ENCODE assay signal across 9 mouse cellular contexts in the genomic region with DNA sequence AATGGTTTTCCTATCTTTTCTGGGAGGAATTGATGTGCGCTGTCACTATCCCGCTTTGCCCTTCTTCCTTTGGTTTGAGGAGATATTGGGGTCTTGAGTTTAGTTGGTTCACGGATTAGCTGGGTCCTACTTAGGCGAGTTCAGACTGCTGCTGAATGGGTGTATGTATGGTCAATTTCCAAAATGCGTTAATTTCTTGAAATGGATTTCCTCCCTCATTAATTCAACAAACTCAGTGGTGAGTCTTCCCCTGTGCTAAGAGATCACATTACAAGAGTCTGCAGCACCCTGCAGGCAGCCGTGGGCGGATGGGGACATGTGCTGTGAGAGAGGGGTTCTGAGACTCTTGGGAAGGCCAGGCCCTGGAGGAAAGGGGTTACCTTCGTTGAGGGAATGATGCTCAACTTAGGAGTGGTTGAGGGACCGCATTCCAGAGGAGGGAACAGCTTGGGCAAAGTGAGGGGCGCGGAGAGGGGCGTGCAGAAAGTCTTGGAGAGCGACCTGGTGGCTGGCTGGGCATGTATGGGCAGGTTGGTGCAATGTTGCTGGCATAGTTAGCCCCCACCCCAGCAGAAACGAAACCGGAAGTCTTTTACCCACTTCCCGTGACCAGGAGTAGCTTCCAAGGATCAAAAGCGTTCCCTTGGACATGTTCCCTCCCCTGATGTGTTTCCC. TPM values are rescaled to one million over a fixed set of nuclear protein-coding genes. Genes with fewer than 3 reads are reported as not detected.
DNase-seq lines count a peak whose midpoint lies in the region; ATAC-seq and TF ChIP-seq lines count a peak whose summit lies in the region.
"Had no signal": no experiment of that assay in that cellular context is flagged by ENCODE, and none has a peak within 500 bp of the region (broad histone marks: within the 10 kb centered on the region; RNA-seq: fewer than 3 reads in every experiment).

No protein-coding gene starts in this region.

- TF ChIP-seq POLR2A in cortical plate, adult 2 months (IDR thresholded peaks at IDR 0.05; ENCODE audit: extremely low read depth, insufficient read depth, low read length): no peak

- no peaks in the 10 kb centered on the region for H3K27me3 ChIP-seq in kidney, postnatal 0 days (ENCODE audit: insufficient read depth, low read length)
- peaks cover 9% of the 10 kb centered on the region; the same call in 1 of the 2 replicates for H3K27me3 ChIP-seq in hindbrain, postnatal 0 days (ENCODE audit: insufficient read depth, low read length)

- H3K27ac ChIP-seq in kidney, postnatal 0 days: peak overlapping the region; percentile 97
- no peak overlapping the region for H3K27ac ChIP-seq in cortical plate, adult 2 months (ENCODE audit: insufficient read depth, low read length)
- no peak overlapping the region for H3K27ac ChIP-seq in hindbrain, postnatal 0 days

- ATAC-seq in kidney, postnatal 0 days (replicated peaks; ENCODE audit: low FRiP score, low read depth): no peak
- ATAC-seq in hindbrain, postnatal 0 days: no peak

- H3K4me2 ChIP-seq in kidney, postnatal 0 days (ENCODE audit: low read length): peak overlapping the region; percentile 71
- H3K4me2 ChIP-seq in hindbrain, postnatal 0 days (ENCODE audit: low read depth, low read length): peak overlapping the region; percentile 97

- H3K36me3 ChIP-seq in kidney, postnatal 0 days (ENCODE audit: insufficient read depth, low read length): no peaks in the 10 kb centered on the region
- H3K36me3 ChIP-seq in hindbrain, postnatal 0 days (ENCODE audit: insufficient read depth, low read length): no peaks in the 10 kb centered on the region

- H3K9me3 ChIP-seq in kidney, postnatal 0 days (replicated peaks; ENCODE audit: low read length): no peaks in the 10 kb centered on the region
- H3K9me3 ChIP-seq in hindbrain, postnatal 0 days (ENCODE audit: low read length): no peaks in the 10 kb centered on the region

- no peak for DNase-seq in kidney, postnatal 0 days (ENCODE audit: low spot score)
- no peak for DNase-seq in kidney, adult 11 months
- no peak for DNase-seq in hindbrain, postnatal 0 days (ENCODE audit: low spot score)
- peak; percentile 43 for DNase-seq in neural tube, embryonic 10.5 days (ENCODE audit: extremely low spot score, low spot score)
- DNase-seq in frontal cortex, postnatal 25 days (ENCODE audit: low spot score in 2 of 2): no peak
- DNase-seq in retina, postnatal 1 day: no peak
- no peak for DNase-seq in cerebellum, adult 11 months
- DNase-seq: spleen, adult 18-20 months had no signal

- WGBS in kidney, postnatal 0 days: 7% methylated on average over 17 of the region's 17 CpGs
- 14% methylated on average over 17 of the region's 17 CpGs for WGBS in hindbrain, postnatal 0 days

- peaks cover 19% of the 10 kb centered on the region for H3K4me1 ChIP-seq in kidney, postnatal 0 days (replicated peaks; ENCODE audit: insufficient read depth, low read length)
- H3K4me1 ChIP-seq in cortical plate, adult 2 months (ENCODE audit: control insufficient read depth, insufficient read depth, low read length): no peaks in the 10 kb centered on the region
- H3K4me1 ChIP-seq in hindbrain, postnatal 0 days (ENCODE audit: insufficient read depth, low read length): no peaks in the 10 kb centered on the region; the same call in 1 of the 2 replicates

- peak overlapping the region; percentile 84 for H3K9ac ChIP-seq in kidney, postnatal 0 days (ENCODE audit: low read depth, low read length)
- H3K9ac ChIP-seq in hindbrain, postnatal 0 days (replicated peaks; ENCODE audit: low read length): peak overlapping the region; percentile 51; the same call in 1 of the 2 replicates

- TF ChIP-seq CTCF in kidney, postnatal 0 days (IDR thresholded peaks at IDR 0.05; ENCODE audit: low read depth): no peak
- no peak for TF ChIP-seq CTCF in cortical plate, adult 2 months (IDR thresholded peaks at IDR 0.05; ENCODE audit: extremely low read depth, insufficient read depth, low read length)
- TF ChIP-seq CTCF in hindbrain, postnatal 0 days (IDR thresholded peaks at IDR 0.05; ENCODE audit: low read depth): no peak

- H3K4me3 ChIP-seq in kidney, postnatal 0 days (replicated peaks; ENCODE audit: low read depth, low read length): peak overlapping the region; percentile 82
- H3K4me3 ChIP-seq in cortical plate, adult 2 months (ENCODE audit: insufficient read depth, low read length): peak overlapping the region; percentile 18
- H3K4me3 ChIP-seq in hindbrain, postnatal 0 days (ENCODE audit: low read length): peak overlapping the region; percentile 61

RNA-seq across cellular contexts. Expression of gene Ptpn14, which starts 1.2 kb away (rescaled TPM):
- 11.1 and 11.6 TPM in 2 replicates for polyA plus RNA-seq in kidney, postnatal 0 days (2015; fragmentation: Nextera tagmentation; extraction: Ambion mirVana)
- 2.5 and 2.7 TPM in 2 replicates for polyA plus RNA-seq in cortical plate, adult 2 months (2012; rRNA removed)
- total RNA-seq in hindbrain, postnatal 0 days (2014; rRNA removed): 8.2 and 8.9 TPM in 2 replicates
- 1.4 and 1.6 TPM in 2 replicates for polyA plus RNA-seq in hindbrain, postnatal 0 days (2015; fragmentation: Nextera tagmentation; extraction: Ambion mirVana)

RNA-seq across cellular contexts. Expression of gene Cenpf, which starts 41.4 kb away (rescaled TPM):
- polyA plus RNA-seq in kidney, postnatal 0 days (2015; fragmentation: Nextera tagmentation; extraction: Ambion mirVana): 42.1 and 42.5 TPM in 2 replicates
- 0.15 and 0.23 TPM in 2 replicates for polyA plus RNA-seq in cortical plate, adult 2 months (2012; rRNA removed)
- total RNA-seq in hindbrain, postnatal 0 days (2014; rRNA removed): 4.8 and 5.4 TPM in 2 replicates
- polyA plus RNA-seq in hindbrain, postnatal 0 days (2015; fragmentation: Nextera tagmentation; extraction: Ambion mirVana): 22.5 and 26.9 TPM in 2 replicates

Comparison
In these comparisons a context has a peak if more than half of its experiments do, and no peak if none do; other contexts are left out.
1. H3K4me3 ChIP-seq: peak in every context shown above with its lines; median percentile 82 in kidney, postnatal 0 days; 61 in hindbrain, postnatal 0 days; 18 in cortical plate, adult 2 months.
2. RNA of gene Cenpf, which starts 41.4 kb away (polyA plus RNA-seq): 42.1 to 42.5 TPM in kidney, postnatal 0 days and 22.5 to 26.9 TPM in hindbrain, postnatal 0 days; 0.15 to 0.23 TPM in cortical plate, adult 2 months; every median in the first group is over 10 times any median in the second.